Mouse (Mus musculus): ENCODE results near the gene Adk. TPM values are rescaled to one million over a fixed set of nuclear protein-coding genes. Genes with fewer than 3 reads are reported as not detected.
A peak's percentile ranks its signal among the peaks of the same experiment; 100 is the strongest.

The Adk gene
- total and polyA plus RNA-seq, 2 experiments from 2014 or later: 126 to 246 TPM

DNA sequence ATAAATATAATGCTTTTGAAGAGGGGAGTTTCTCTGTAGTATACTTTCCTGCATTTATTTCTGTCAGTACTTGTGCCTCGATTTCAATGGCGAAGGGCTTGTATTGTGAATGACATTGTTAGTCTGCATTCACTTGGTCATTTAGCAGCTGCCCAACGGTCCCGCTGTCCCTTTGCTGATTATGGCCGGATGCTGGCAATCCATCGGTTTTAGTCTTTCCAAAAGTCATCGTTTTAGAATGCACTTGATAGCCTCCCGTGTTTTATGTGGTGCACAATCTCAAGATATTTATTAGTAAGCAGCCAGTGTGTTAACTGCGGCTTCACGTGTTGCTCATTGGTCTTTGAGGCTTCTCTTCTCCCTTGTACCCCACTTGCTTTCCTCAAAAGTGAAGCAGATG lies 113.3 kb downstream of the Adk start:
- Histone ChIP-seq H3K4me3 (ENCODE audit: low read depth, low read length) (no peak overlapping the region), H3K9ac (replicated peaks; ENCODE audit: low read depth, low read length) (no peak overlapping the region), H3K9me3 (replicated peaks; ENCODE audit: control insufficient read depth, low read length) (no peaks in the 10 kb centered on the region), H3K36me3 (replicated peaks; ENCODE audit: control insufficient read depth, insufficient read depth, low read length) (no peaks in the 10 kb centered on the region), H3K4me2 (ENCODE audit: low read depth, low read length) (no peak overlapping the region), H3K4me1 (ENCODE audit: control insufficient read depth, insufficient read depth) (no peaks in the 10 kb centered on the region), H3K27me3 (ENCODE audit: control insufficient read depth, insufficient read depth, low read length) (no peaks in the 10 kb centered on the region), H3K27ac (ENCODE audit: low read depth) (no peak overlapping the region)
- no peak for TF ChIP-seq CTCF (IDR thresholded peaks at IDR 0.05; ENCODE audit: low read depth)
- no peak for TF ChIP-seq EP300 (IDR thresholded peaks at IDR 0.05; ENCODE audit: low read depth)
- DNase-seq (ENCODE audit: low spot score): no peak
- no peak for ATAC-seq (ENCODE audit: insufficient read depth, low read depth)
- WGBS: 86% methylated on average over 10 of the region's 10 CpGs

DNA sequence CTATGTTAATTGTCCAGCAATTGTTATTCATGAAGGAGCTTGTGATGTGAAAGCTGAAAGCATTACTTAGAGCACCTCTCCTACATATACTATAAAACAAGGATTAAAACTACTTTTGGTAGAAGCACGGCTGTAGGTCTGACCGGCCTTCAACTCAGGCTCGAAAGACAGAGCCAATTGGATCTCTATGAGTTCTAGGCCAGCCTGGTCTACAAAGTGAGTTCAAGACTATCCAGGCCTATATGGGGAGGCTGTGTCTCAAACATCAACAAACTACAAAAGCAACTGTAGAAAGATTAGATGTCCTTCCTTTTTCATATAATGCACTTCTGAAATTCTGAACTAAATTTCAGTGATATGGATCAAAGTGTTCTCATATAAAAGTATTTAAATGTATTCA lies 113.7 kb downstream of the Adk start:
- WGBS: 93% methylated on average over 3 of the region's 3 CpGs
- Histone ChIP-seq H3K9me3 (replicated peaks; ENCODE audit: control insufficient read depth, low read length) (no peaks in the 10 kb centered on the region), H3K36me3 (replicated peaks; ENCODE audit: control insufficient read depth, insufficient read depth, low read length) (no peaks in the 10 kb centered on the region), H3K4me1 (ENCODE audit: control insufficient read depth, insufficient read depth) (no peaks in the 10 kb centered on the region), H3K4me2 (ENCODE audit: low read depth, low read length) (no peak overlapping the region), H3K27me3 (ENCODE audit: control insufficient read depth, insufficient read depth, low read length) (no peaks in the 10 kb centered on the region), H3K27ac (ENCODE audit: low read depth) (no peak overlapping the region), H3K4me3 (ENCODE audit: low read depth, low read length) (no peak overlapping the region), H3K9ac (replicated peaks; ENCODE audit: low read depth, low read length) (no peak overlapping the region)
- DNase-seq (ENCODE audit: low spot score) (no peak), ATAC-seq (ENCODE audit: insufficient read depth, low read depth) (no peak)
- TF ChIP-seq CTCF (IDR thresholded peaks at IDR 0.05; ENCODE audit: low read depth) (no peak), EP300 (IDR thresholded peaks at IDR 0.05; ENCODE audit: low read depth) (no peak)

GRCm38 (mm10) chr14:21173973-21174745 lies 121.8 kb downstream of the Adk start:
- 92% methylated on average over 1 of the region's 1 CpGs for WGBS
- Histone ChIP-seq H3K36me3 (replicated peaks; ENCODE audit: control insufficient read depth, insufficient read depth, low read length) (no peaks in the 10 kb centered on the region), H3K27me3 (ENCODE audit: control insufficient read depth, insufficient read depth, low read length) (no peaks in the 10 kb centered on the region)

GRCm38 (mm10) chr14:21174804-21175203 lies 122.4 kb downstream of the Adk start:
- DNase-seq (ENCODE audit: low spot score) (no peak), ATAC-seq (ENCODE audit: insufficient read depth, low read depth) (no peak)
- TF ChIP-seq CTCF (IDR thresholded peaks at IDR 0.05; ENCODE audit: low read depth) (no peak), EP300 (IDR thresholded peaks at IDR 0.05; ENCODE audit: low read depth) (no peak)
- Histone ChIP-seq H3K27me3 (ENCODE audit: control insufficient read depth, insufficient read depth, low read length) (no peaks in the 10 kb centered on the region), H3K4me2 (ENCODE audit: low read depth, low read length) (no peak overlapping the region), H3K36me3 (replicated peaks; ENCODE audit: control insufficient read depth, insufficient read depth, low read length) (no peaks in the 10 kb centered on the region), H3K27ac (ENCODE audit: low read depth) (no peak overlapping the region), H3K9ac (replicated peaks; ENCODE audit: low read depth, low read length) (no peak overlapping the region), H3K4me3 (ENCODE audit: low read depth, low read length) (no peak overlapping the region), H3K4me1 (ENCODE audit: control insufficient read depth, insufficient read depth) (peaks cover 4% of the 10 kb centered on the region; the same call in 1 of the 2 replicates), H3K9me3 (replicated peaks; ENCODE audit: control insufficient read depth, low read length) (no peaks in the 10 kb centered on the region)
- WGBS: 71% methylated on average over 2 of the region's 2 CpGs

More at GRCm38 (mm10) chr14:21173973-21174745, 121.8 kb downstream of the Adk start:
- H3K27ac ChIP-seq (ENCODE audit: low read depth): no peak overlapping the region
- no peaks in the 10 kb centered on the region for H3K9me3 ChIP-seq (replicated peaks; ENCODE audit: control insufficient read depth, low read length)
- no peak overlapping the region for H3K4me2 ChIP-seq (ENCODE audit: low read depth, low read length)
- TF ChIP-seq CTCF (IDR thresholded peaks at IDR 0.05; ENCODE audit: low read depth): no peak
- no peak for TF ChIP-seq EP300 (IDR thresholded peaks at IDR 0.05; ENCODE audit: low read depth)
- no peak for DNase-seq (ENCODE audit: low spot score)
- ATAC-seq (ENCODE audit: insufficient read depth, low read depth): no peak
- no peak overlapping the region for H3K9ac ChIP-seq (replicated peaks; ENCODE audit: low read depth, low read length)
- no peak overlapping the region for H3K4me3 ChIP-seq (ENCODE audit: low read depth, low read length)
- peaks cover 4% of the 10 kb centered on the region; the same call in 1 of the 2 replicates for H3K4me1 ChIP-seq (ENCODE audit: control insufficient read depth, insufficient read depth)

GRCm38 (mm10) chr14:21177781-21178180 lies 125.4 kb downstream of the Adk start:
- 28% methylated on average over 2 of the region's 2 CpGs for WGBS
- ATAC-seq (ENCODE audit: insufficient read depth, low read depth): peak; percentile 90
- DNase-seq (ENCODE audit: low spot score): peak; percentile 70
- H3K27ac ChIP-seq (ENCODE audit: low read depth): peak overlapping the region; percentile 86
- no peak overlapping the region for H3K9ac ChIP-seq (replicated peaks; ENCODE audit: low read depth, low read length)
- H3K4me3 ChIP-seq (ENCODE audit: low read depth, low read length): no peak overlapping the region
- H3K4me2 ChIP-seq (ENCODE audit: low read depth, low read length): 0 out of 2 replicates have a peak overlapping the region, but pooled peaks have one; percentile 12
- H3K27me3 ChIP-seq (ENCODE audit: control insufficient read depth, insufficient read depth, low read length): no peaks in the 10 kb centered on the region
- H3K9me3 ChIP-seq (replicated peaks; ENCODE audit: control insufficient read depth, low read length): no peaks in the 10 kb centered on the region
- no peaks in the 10 kb centered on the region for H3K36me3 ChIP-seq (replicated peaks; ENCODE audit: control insufficient read depth, insufficient read depth, low read length)
- TF ChIP-seq EP300 (IDR thresholded peaks at IDR 0.05; ENCODE audit: low read depth) (no peak), CTCF (IDR thresholded peaks at IDR 0.05; ENCODE audit: low read depth) (no peak)
- H3K4me1 ChIP-seq (ENCODE audit: control insufficient read depth, insufficient read depth): peaks cover 5% of the 10 kb centered on the region; the same call in 1 of the 2 replicates

All from heart, postnatal 0 days (tissue).